Mouse (Mus musculus) lung, adult 2 months (tissue): ENCODE data around the gene Tmprss13. TPM values are rescaled to one million over a fixed set of nuclear protein-coding genes. Genes with fewer than 3 reads are reported as not detected.
A peak's percentile ranks its signal among the peaks of the same experiment; 100 is the strongest.

Experiments used
- DNase-seq: peaks from one replicate; pipeline ENCODE4 v3.0.0; 2022
- H3K4me1 ChIP-seq: fragments of 200-500 bp; 2 replicates; pipeline ENCODE4 v1.6.1; 2011; ENCODE audit warnings: low read length; ENCODE audit not compliant: control insufficient read depth, insufficient read depth
- H3K4me3 ChIP-seq: fragments of 200-500 bp; replicated peaks from 2 replicates; pipeline ENCODE3; 2011; ENCODE audit warnings: low read depth, mild to moderate bottlenecking, control low read depth, low read length; ENCODE audit errors: extremely low read depth
- CTCF ChIP-seq: fragments of 200-500 bp; IDR thresholded peaks from 2 replicates; pipeline ENCODE4 v1.5.1; 2011; ENCODE audit warnings: mild to moderate bottlenecking, low read length, control low read depth; ENCODE audit not compliant: insufficient read depth
- POLR2A ChIP-seq: fragments of 200-500 bp; IDR thresholded peaks from 2 replicates; pipeline ENCODE4 v1.6.1; 2011; ENCODE audit warnings: low read depth, mild to moderate bottlenecking, control low read depth, low read length, borderline replicate concordance; ENCODE audit errors: extremely low read depth
- WGBS: fragments of 180-500 bp; shearing (Covaris S2); methylation state at CpG from one replicate; pipeline ENCODE4 v1.1.7; 2018; 5-methylcytosine and 5-hydroxymethylcytosine counted together
- polyA plus RNA-seq: library from polyadenylated mRNA; depleted of rRNA; stranded (reverse); fragments of >200 nt; gene quantifications from 2 replicates; pipeline ENCODE4 v1.2.3, GENCODE M21; 2012

The Tmprss13 gene
- polyA plus RNA-seq, 1 experiment = 6.6 TPM

GRCm38 (mm10) chr9:45355192-45355591 is 36.3 kb downstream of the Tmprss13 start:
- no peak for DNase-seq
- H3K4me3 ChIP-seq = no peak overlapping the region
- TF ChIP-seq POLR2A = no peak
- TF ChIP-seq CTCF = no peak
- WGBS = 63% methylated on average over 2 of the region's 2 CpGs
- H3K4me1 ChIP-seq = no peaks in the 10 kb centered on the region

GRCm38 (mm10) chr9:45358356-45358755 is 39.5 kb downstream of the Tmprss13 start:
- WGBS = 57% methylated on average over 7 of the region's 7 CpGs
- no peak overlapping the region for H3K4me3 ChIP-seq
- TF ChIP-seq CTCF (no peak), POLR2A (no peak)
- no peaks in the 10 kb centered on the region for H3K4me1 ChIP-seq
- DNase-seq = no peak

- no peak overlapping the region for H3K4me3 ChIP-seq
- 32% methylated on average over 2 of the region's 2 CpGs for WGBS
- no peaks in the 10 kb centered on the region for H3K4me1 ChIP-seq
- no peak for DNase-seq
- TF ChIP-seq POLR2A = no peak
Observed at GRCm38 (mm10) chr9:45362051-45362461, 43.2 kb downstream of the Tmprss13 start.

GRCm38 (mm10) chr9:45363639-45364214 is 44.8 kb downstream of the Tmprss13 start:
- no peak for TF ChIP-seq CTCF
- no peak for TF ChIP-seq POLR2A
- Histone ChIP-seq H3K4me3 (no peak overlapping the region), H3K4me1 (no peaks in the 10 kb centered on the region)
- no peak for DNase-seq
- 58% methylated on average over 7 of the region's 7 CpGs for WGBS

- 47% methylated on average over 8 of the region's 8 CpGs for WGBS
- DNase-seq = no peak
- no peak overlapping the region for H3K4me3 ChIP-seq
- no peaks in the 10 kb centered on the region for H3K4me1 ChIP-seq
- TF ChIP-seq POLR2A (no peak), CTCF (no peak)
Observed at GRCm38 (mm10) chr9:45367716-45368115, 48.8 kb downstream of the Tmprss13 start.

GRCm38 (mm10) chr9:45368341-45368901 is 49.5 kb downstream of the Tmprss13 start:
- no peak for DNase-seq
- Histone ChIP-seq H3K4me1 (no peaks in the 10 kb centered on the region), H3K4me3 (no peak overlapping the region)
- WGBS = 43% methylated on average over 5 of the region's 5 CpGs
- TF ChIP-seq POLR2A (no peak), CTCF (no peak)

- 2% methylated on average over 28 of the region's 28 CpGs for WGBS
- Histone ChIP-seq H3K4me1 (no peaks in the 10 kb centered on the region), H3K4me3 (peak within 1 kb of the TSS; percentile 12)
- DNase-seq = peak; percentile 26
- TF ChIP-seq CTCF (no peak), POLR2A (no peak)
Observed at GRCm38 (mm10) chr9:45370117-45370561, 51.2 kb downstream of the Tmprss13 start, which contains the start of gene Fxyd6. Gene Fxyd6 (plus strand): TSS chr9:45370185.

- H3K4me1 ChIP-seq = no peaks in the 10 kb centered on the region
- no peak for TF ChIP-seq CTCF
- no peak for DNase-seq
- WGBS = 17% methylated on average over 25 of the region's 25 CpGs
- no peak overlapping the region for H3K4me3 ChIP-seq
Observed at GRCm38 (mm10) chr9:45370616-45371336, 51.9 kb downstream of the Tmprss13 start.

GRCm38 (mm10) chr9:45371337-45371707 is 52.4 kb downstream of the Tmprss13 start:
- TF ChIP-seq POLR2A (no peak), CTCF (no peak)
- Histone ChIP-seq H3K4me3 (no peak overlapping the region), H3K4me1 (no peaks in the 10 kb centered on the region)
- no peak for DNase-seq
- 52% methylated on average over 2 of the region's 2 CpGs for WGBS

GRCm38 (mm10) chr9:45373896-45374295 is 55.0 kb downstream of the Tmprss13 start:
- DNase-seq = no peak

More at GRCm38 (mm10) chr9:45373896-45374295, 55.0 kb downstream of the Tmprss13 start:
- WGBS = 49% methylated on average over 3 of the region's 3 CpGs
- Histone ChIP-seq H3K4me1 (no peaks in the 10 kb centered on the region), H3K4me3 (no peak overlapping the region)
- TF ChIP-seq CTCF = no peak
